Mouse (Mus musculus): ENCODE measurements around the gene Tcap. TPM values are rescaled to one million over a fixed set of nuclear protein-coding genes. Genes with fewer than 3 reads are reported as not detected.

Gene Tcap
- polyA plus RNA-seq, 1 experiment from 2014 or later, result 1.7 TPM

GRCm38 (mm10) chr11:98364410-98364809, 19.2 kb upstream of the Tcap start:
- no peak overlapping the region for H3K9ac ChIP-seq (ENCODE audit: low read depth, low read length)
- peaks cover 16% of the 10 kb centered on the region for H3K4me1 ChIP-seq (ENCODE audit: control insufficient read depth, low read depth, low read length)
- no peak; the same call in 1 of the 2 replicates for ATAC-seq (ENCODE audit: low read depth)
- no peaks in the 10 kb centered on the region for H3K9me3 ChIP-seq (replicated peaks; ENCODE audit: control insufficient read depth, low read length)
- no peak overlapping the region for H3K27ac ChIP-seq (ENCODE audit: low read length)
- no peaks in the 10 kb centered on the region for H3K36me3 ChIP-seq (ENCODE audit: control insufficient read depth, insufficient read depth)
- H3K4me3 ChIP-seq (ENCODE audit: low read depth, low read length), result no peak overlapping the region
- WGBS (ENCODE audit: insufficient replicate concordance), result 75% methylated on average over 5 of the region's 5 CpGs
- no peak overlapping the region for H3K4me2 ChIP-seq (ENCODE audit: low read depth, low read length)
- no peaks in the 10 kb centered on the region for H3K27me3 ChIP-seq (ENCODE audit: control insufficient read depth, insufficient read depth, low read depth, low read length)

- Histone ChIP-seq H3K4me1 (ENCODE audit: control insufficient read depth, low read depth, low read length) (peaks cover 10% of the 10 kb centered on the region), H3K27ac (ENCODE audit: low read length) (no peak overlapping the region), H3K36me3 (ENCODE audit: control insufficient read depth, insufficient read depth) (no peaks in the 10 kb centered on the region), H3K4me3 (ENCODE audit: low read depth, low read length) (no peak overlapping the region), H3K9ac (ENCODE audit: low read depth, low read length) (no peak overlapping the region), H3K4me2 (ENCODE audit: low read depth, low read length) (no peak overlapping the region), H3K27me3 (ENCODE audit: control insufficient read depth, insufficient read depth, low read depth, low read length) (no peaks in the 10 kb centered on the region), H3K9me3 (replicated peaks; ENCODE audit: control insufficient read depth, low read length) (no peaks in the 10 kb centered on the region)
- 35% methylated on average over 10 of the region's 10 CpGs for WGBS (ENCODE audit: insufficient replicate concordance)
- no peak for ATAC-seq (ENCODE audit: low read depth)
These were observed 17.3 kb upstream of the Tcap start for GRCm38 (mm10) chr11:98366290-98366689.

DNA sequence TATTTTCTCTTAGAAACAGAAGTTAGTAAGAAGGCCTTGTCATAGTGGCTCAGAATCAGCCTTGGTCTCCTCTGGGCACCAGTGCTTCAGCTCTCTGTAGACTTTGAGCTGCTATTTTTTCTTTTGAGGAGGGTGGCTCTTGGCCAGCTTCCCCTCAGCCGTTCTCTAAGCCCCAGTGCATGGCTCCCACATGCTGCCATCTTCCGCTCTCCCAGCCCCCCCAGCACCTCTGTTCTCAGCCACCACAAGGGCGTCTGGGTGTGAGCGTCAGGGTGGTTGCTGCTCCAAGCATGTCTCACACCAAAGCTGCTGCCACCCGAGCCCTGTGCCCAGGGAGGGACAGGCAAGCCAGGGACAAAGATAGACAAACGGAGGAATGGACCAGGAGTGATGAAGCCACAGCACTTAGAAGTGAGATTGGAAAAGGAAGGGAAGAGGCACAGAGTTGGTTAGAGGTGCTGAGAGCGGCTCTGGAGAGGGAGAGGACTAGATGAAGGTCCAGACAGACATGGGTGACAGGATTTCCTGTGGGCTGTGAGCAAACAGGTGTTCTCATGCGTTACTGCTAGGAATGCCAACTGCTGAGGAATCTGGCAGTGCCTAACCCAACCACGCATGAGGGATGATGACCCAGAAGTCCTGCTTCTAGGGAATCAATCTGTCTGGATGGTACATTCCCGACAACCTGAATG, 16.3 kb upstream of the Tcap start:
- Histone ChIP-seq H3K27ac (ENCODE audit: low read length) (no peak overlapping the region), H3K4me2 (ENCODE audit: low read depth, low read length) (no peak overlapping the region), H3K36me3 (ENCODE audit: control insufficient read depth, insufficient read depth) (no peaks in the 10 kb centered on the region), H3K4me1 (ENCODE audit: control insufficient read depth, low read depth, low read length) (peaks cover 7% of the 10 kb centered on the region), H3K27me3 (ENCODE audit: control insufficient read depth, insufficient read depth, low read depth, low read length) (no peaks in the 10 kb centered on the region), H3K4me3 (ENCODE audit: low read depth, low read length) (no peak overlapping the region), H3K9ac (ENCODE audit: low read depth, low read length) (no peak overlapping the region), H3K9me3 (replicated peaks; ENCODE audit: control insufficient read depth, low read length) (no peaks in the 10 kb centered on the region)
- 66% methylated on average over 10 of the region's 10 CpGs for WGBS (ENCODE audit: insufficient replicate concordance)
- no peak for ATAC-seq (ENCODE audit: low read depth)

DNA sequence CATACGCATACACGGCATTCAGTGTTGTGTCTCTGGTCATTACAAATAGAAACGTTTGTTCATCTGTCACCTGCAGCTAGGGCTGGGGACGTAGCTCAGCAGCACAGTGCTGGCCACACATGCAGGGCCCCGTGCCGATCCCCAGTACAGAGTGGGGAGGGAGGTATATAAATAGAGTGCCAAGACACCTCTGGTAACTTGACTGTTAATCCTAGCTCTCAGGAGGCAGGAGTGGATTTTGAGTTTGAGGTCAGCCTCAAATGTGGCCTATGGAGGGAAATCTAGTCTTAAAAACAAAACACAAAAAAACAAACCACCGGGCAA, 15.8 kb upstream of the Tcap start:
- no peak for ATAC-seq (ENCODE audit: low read depth)
- Histone ChIP-seq H3K9me3 (replicated peaks; ENCODE audit: control insufficient read depth, low read length) (no peaks in the 10 kb centered on the region), H3K9ac (ENCODE audit: low read depth, low read length) (no peak overlapping the region), H3K27me3 (ENCODE audit: control insufficient read depth, insufficient read depth, low read depth, low read length) (no peaks in the 10 kb centered on the region), H3K4me2 (ENCODE audit: low read depth, low read length) (no peak overlapping the region), H3K27ac (ENCODE audit: low read length) (no peak overlapping the region), H3K4me3 (ENCODE audit: low read depth, low read length) (no peak overlapping the region), H3K4me1 (ENCODE audit: control insufficient read depth, low read depth, low read length) (peaks cover 7% of the 10 kb centered on the region), H3K36me3 (ENCODE audit: control insufficient read depth, insufficient read depth) (no peaks in the 10 kb centered on the region)
- 77% methylated on average over 7 of the region's 7 CpGs for WGBS (ENCODE audit: insufficient replicate concordance)

DNA sequence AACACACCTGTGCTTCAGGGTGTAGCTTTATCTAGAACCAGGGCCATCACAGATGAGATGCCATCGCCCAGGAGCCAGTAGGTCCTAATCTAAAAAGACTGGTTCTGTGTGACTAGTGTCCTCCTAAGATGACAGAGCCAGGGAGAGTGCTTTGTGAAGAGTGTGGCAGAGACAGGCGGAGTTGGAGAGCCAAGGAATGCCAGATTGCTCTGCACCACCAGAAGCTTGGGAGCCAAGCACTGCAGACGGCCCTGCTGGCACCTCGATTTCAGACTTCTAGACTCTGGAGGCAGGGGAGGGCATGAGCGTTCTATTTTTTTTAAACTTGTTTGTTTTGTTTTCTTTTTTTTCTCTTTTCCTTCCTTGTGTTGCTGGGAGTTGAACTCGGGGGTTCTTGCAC, 14.3 kb upstream of the Tcap start:
- H3K4me3 ChIP-seq (ENCODE audit: low read depth, low read length), result no peak overlapping the region
- H3K27ac ChIP-seq (ENCODE audit: low read length), result no peak overlapping the region
- no peak for ATAC-seq (ENCODE audit: low read depth)
- H3K9ac ChIP-seq (ENCODE audit: low read depth, low read length), result no peak overlapping the region
- WGBS (ENCODE audit: insufficient replicate concordance), result 54% methylated on average over 6 of the region's 6 CpGs
- H3K4me1 ChIP-seq (ENCODE audit: control insufficient read depth, low read depth, low read length), result peaks cover 2% of the 10 kb centered on the region; the same call in 1 of the 2 replicates
- no peak overlapping the region for H3K4me2 ChIP-seq (ENCODE audit: low read depth, low read length)
- H3K9me3 ChIP-seq (replicated peaks; ENCODE audit: control insufficient read depth, low read length), result no peaks in the 10 kb centered on the region
- no peaks in the 10 kb centered on the region for H3K27me3 ChIP-seq (ENCODE audit: control insufficient read depth, insufficient read depth, low read depth, low read length)
- no peaks in the 10 kb centered on the region for H3K36me3 ChIP-seq (ENCODE audit: control insufficient read depth, insufficient read depth)

DNA sequence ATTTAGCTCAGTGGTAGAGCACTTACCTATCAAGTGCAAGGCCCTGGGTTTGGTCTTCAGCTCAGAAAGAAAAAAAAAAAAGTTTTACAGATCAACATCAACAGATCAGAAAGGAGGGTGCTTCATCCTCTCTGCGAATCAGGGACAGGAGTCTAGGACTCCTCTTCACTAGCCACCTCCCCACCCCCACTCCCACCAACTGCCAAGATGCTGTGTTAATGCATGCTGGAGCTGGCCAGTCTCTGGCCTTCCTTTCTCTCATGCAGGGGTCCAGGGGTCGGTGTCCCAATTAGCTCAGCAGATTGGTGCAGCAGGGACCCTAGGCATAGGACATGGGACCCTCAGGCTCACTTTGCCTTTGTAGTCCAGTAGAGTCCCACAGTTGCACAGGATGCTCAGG, 13.0 kb upstream of the Tcap start:
- Histone ChIP-seq H3K4me1 (ENCODE audit: control insufficient read depth, low read depth, low read length) (peaks cover 2% of the 10 kb centered on the region; the same call in 1 of the 2 replicates), H3K27me3 (ENCODE audit: control insufficient read depth, insufficient read depth, low read depth, low read length) (no peaks in the 10 kb centered on the region), H3K27ac (ENCODE audit: low read length) (no peak overlapping the region), H3K36me3 (ENCODE audit: control insufficient read depth, insufficient read depth) (peaks cover 3% of the 10 kb centered on the region; the same call in 1 of the 2 replicates), H3K4me3 (ENCODE audit: low read depth, low read length) (no peak overlapping the region), H3K9ac (ENCODE audit: low read depth, low read length) (no peak overlapping the region), H3K9me3 (replicated peaks; ENCODE audit: control insufficient read depth, low read length) (no peaks in the 10 kb centered on the region), H3K4me2 (ENCODE audit: low read depth, low read length) (no peak overlapping the region)
- 69% methylated on average over 2 of the region's 2 CpGs for WGBS (ENCODE audit: insufficient replicate concordance)
- no peak for ATAC-seq (ENCODE audit: low read depth)

- Histone ChIP-seq H3K27ac (ENCODE audit: low read length) (no peak overlapping the region), H3K9ac (ENCODE audit: low read depth, low read length) (no peak overlapping the region), H3K9me3 (replicated peaks; ENCODE audit: control insufficient read depth, low read length) (no peaks in the 10 kb centered on the region), H3K4me1 (ENCODE audit: control insufficient read depth, low read depth, low read length) (no peaks in the 10 kb centered on the region), H3K4me3 (ENCODE audit: low read depth, low read length) (no peak overlapping the region), H3K27me3 (ENCODE audit: control insufficient read depth, insufficient read depth, low read depth, low read length) (no peaks in the 10 kb centered on the region), H3K4me2 (ENCODE audit: low read depth, low read length) (no peak overlapping the region), H3K36me3 (ENCODE audit: control insufficient read depth, insufficient read depth) (peaks cover 6% of the 10 kb centered on the region; the same call in 1 of the 2 replicates)
- no peak for ATAC-seq (ENCODE audit: low read depth)
- 60% methylated on average over 10 of the region's 10 CpGs for WGBS (ENCODE audit: insufficient replicate concordance)
These were observed 11.9 kb upstream of the Tcap start for GRCm38 (mm10) chr11:98371556-98372240.

DNA sequence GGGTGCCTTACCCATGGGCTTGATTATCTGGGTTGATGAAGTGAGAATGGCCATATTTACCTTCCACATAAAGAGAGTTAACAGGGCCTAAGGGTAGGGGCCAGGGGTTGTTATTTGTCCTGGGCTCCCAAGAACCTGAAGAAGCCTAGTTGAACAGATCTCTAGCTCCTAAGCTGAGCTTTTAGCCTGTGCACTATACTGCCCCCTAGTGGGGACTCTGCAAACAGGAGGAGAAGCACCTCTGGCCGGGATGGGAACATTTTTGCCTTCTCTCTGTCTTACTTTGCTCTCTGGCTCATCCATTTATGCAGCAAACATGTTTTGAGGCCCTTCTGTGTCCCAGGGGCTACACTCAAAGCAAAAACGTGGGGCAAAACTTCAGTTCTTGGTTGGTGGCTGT, 11.2 kb upstream of the Tcap start:
- ATAC-seq (ENCODE audit: low read depth), result no peak
- no peaks in the 10 kb centered on the region for H3K27me3 ChIP-seq (ENCODE audit: control insufficient read depth, insufficient read depth, low read depth, low read length)
- H3K4me1 ChIP-seq (ENCODE audit: control insufficient read depth, low read depth, low read length), result no peaks in the 10 kb centered on the region
- H3K36me3 ChIP-seq (ENCODE audit: control insufficient read depth, insufficient read depth), result peaks cover 10% of the 10 kb centered on the region
- H3K9ac ChIP-seq (ENCODE audit: low read depth, low read length), result no peak overlapping the region
- H3K4me2 ChIP-seq (ENCODE audit: low read depth, low read length), result no peak overlapping the region
- H3K27ac ChIP-seq (ENCODE audit: low read length), result no peak overlapping the region
- no peaks in the 10 kb centered on the region for H3K9me3 ChIP-seq (replicated peaks; ENCODE audit: control insufficient read depth, low read length)
- no peak overlapping the region for H3K4me3 ChIP-seq (ENCODE audit: low read depth, low read length)
- WGBS (ENCODE audit: insufficient replicate concordance), result 2% methylated on average over 2 of the region's 2 CpGs

DNA sequence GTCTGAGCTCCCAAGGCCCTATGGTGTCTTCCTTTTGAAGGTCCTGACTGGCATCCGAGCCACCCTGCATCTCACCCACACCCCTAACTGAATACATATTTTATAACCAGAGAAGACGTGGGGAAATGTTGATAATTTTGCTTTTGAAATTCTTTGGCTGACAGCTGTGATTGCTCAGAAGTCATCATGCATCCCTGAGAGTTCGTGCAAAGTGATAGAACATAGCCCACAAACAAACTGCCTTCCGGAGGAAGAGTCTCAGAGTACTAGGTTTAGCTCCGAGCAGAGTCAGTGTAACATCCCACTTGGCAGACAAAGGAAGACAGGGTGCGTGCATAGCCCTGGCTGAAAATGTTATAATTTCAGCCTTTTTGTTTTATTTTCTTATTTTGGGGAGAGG, 10.4 kb upstream of the Tcap start:
- Histone ChIP-seq H3K9ac (ENCODE audit: low read depth, low read length) (no peak overlapping the region), H3K27ac (ENCODE audit: low read length) (no peak overlapping the region), H3K9me3 (replicated peaks; ENCODE audit: control insufficient read depth, low read length) (no peaks in the 10 kb centered on the region), H3K36me3 (ENCODE audit: control insufficient read depth, insufficient read depth) (peaks cover 14% of the 10 kb centered on the region), H3K4me3 (ENCODE audit: low read depth, low read length) (no peak overlapping the region), H3K4me2 (ENCODE audit: low read depth, low read length) (no peak overlapping the region), H3K27me3 (ENCODE audit: control insufficient read depth, insufficient read depth, low read depth, low read length) (no peaks in the 10 kb centered on the region), H3K4me1 (ENCODE audit: control insufficient read depth, low read depth, low read length) (no peaks in the 10 kb centered on the region)
- ATAC-seq (ENCODE audit: low read depth), result no peak
- 70% methylated on average over 6 of the region's 6 CpGs for WGBS (ENCODE audit: insufficient replicate concordance)

Measured in liver, embryonic 16.5 days (tissue).